Mouse (Mus musculus) thymus, adult 2 months (tissue): ENCODE data around the gene Tmem209.

Experiments
- CTCF ChIP-seq: fragments of 200-500 bp; IDR thresholded peaks from 2 replicates; pipeline ENCODE4 v1.5.1; 2012; ENCODE audit warnings: mild to moderate bottlenecking, control low read depth, low read length, moderate library complexity, borderline replicate concordance; ENCODE audit not compliant: control insufficient read depth, poor library complexity, insufficient read depth; ENCODE audit errors: extremely low read depth
- POLR2A ChIP-seq: fragments of 200-500 bp; IDR thresholded peaks from 2 replicates; pipeline ENCODE4 v1.6.1; 2012; ENCODE audit warnings: mild to moderate bottlenecking, low read length, control low read depth, moderate library complexity; ENCODE audit not compliant: control insufficient read depth, poor library complexity, insufficient read depth; ENCODE audit errors: extremely low read depth

- TF ChIP-seq CTCF (no peak), POLR2A (no peak)
Observed at GRCm38 (mm10) chr6:30468684-30469083, 40.9 kb downstream of the Tmem209 start.
